Mouse (Mus musculus): ENCODE measurements around the gene Prkg2. TPM values are rescaled to one million over a fixed set of nuclear protein-coding genes. Genes with fewer than 3 reads are reported as not detected.

The Prkg2 gene
- polyA plus RNA-seq, 1 experiment from 2014 or later = 3.0 TPM

DNA sequence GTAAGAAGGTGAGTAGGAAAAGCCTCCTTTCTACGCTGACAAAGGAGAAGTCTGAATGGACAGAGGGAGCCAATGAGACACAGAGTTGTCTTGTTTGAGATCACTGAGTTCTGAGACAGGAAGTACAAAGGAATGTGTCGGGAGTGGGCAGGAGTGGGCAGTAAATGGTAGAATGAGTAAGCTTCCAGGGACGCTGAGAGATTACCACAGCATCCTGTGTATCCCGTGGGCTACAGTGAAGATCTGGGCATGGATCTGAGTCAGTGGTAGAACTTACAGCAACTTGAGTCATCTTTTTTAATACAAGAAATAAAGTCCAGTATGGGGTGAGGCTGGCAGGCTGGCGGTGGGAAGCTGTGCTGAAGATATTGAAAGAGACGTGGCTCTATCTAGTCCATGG, 93.4 kb downstream of the Prkg2 start:
- WGBS = 65% methylated on average over 6 of the region's 6 CpGs
- ATAC-seq (ENCODE audit: low read depth) (no peak), DNase-seq (ENCODE audit: low spot score) (no peak)
- no peak overlapping the region for H3K4me3 ChIP-seq (ENCODE audit: low read depth, low read length)
- H3K4me1 ChIP-seq (ENCODE audit: control insufficient read depth, insufficient read depth, low read length) = no peaks in the 10 kb centered on the region
- no peaks in the 10 kb centered on the region for H3K36me3 ChIP-seq (ENCODE audit: control insufficient read depth, insufficient read depth, low read length)
- no peaks in the 10 kb centered on the region for H3K9me3 ChIP-seq (ENCODE audit: control insufficient read depth, low read length)
- no peaks in the 10 kb centered on the region for H3K27me3 ChIP-seq (replicated peaks; ENCODE audit: control insufficient read depth, insufficient read depth, low read length)
- no peak overlapping the region for H3K27ac ChIP-seq (replicated peaks; ENCODE audit: low read depth, low read length)
- no peak overlapping the region for H3K4me2 ChIP-seq (ENCODE audit: low read depth, low read length)
- H3K9ac ChIP-seq (ENCODE audit: low read depth, low read length) = no peak overlapping the region

DNA sequence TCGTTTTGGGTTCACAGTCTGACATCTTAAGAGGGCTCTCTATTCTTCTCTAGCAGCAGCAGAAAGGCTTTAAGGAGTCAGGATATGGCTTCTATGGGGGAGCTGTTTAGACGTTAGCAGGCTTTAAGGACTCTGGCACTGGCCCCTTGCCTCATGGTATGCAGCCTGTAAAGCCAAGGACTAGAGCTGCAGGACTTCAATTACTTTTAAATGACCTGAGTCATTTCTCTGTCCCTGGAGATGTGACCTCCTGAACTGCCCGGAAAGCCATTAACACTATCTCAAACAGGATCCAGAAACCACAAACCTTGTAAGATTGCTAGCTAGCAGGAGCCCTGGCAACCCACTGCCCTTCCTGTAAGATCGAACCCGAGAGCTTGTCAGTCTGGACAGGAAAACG, 96.4 kb downstream of the Prkg2 start:
- Histone ChIP-seq H3K4me2 (ENCODE audit: low read depth, low read length) (no peak overlapping the region), H3K36me3 (ENCODE audit: control insufficient read depth, insufficient read depth, low read length) (no peaks in the 10 kb centered on the region), H3K27ac (replicated peaks; ENCODE audit: low read depth, low read length) (no peak overlapping the region), H3K9me3 (ENCODE audit: control insufficient read depth, low read length) (no peaks in the 10 kb centered on the region), H3K9ac (ENCODE audit: low read depth, low read length) (no peak overlapping the region), H3K4me1 (ENCODE audit: control insufficient read depth, insufficient read depth, low read length) (no peaks in the 10 kb centered on the region), H3K27me3 (replicated peaks; ENCODE audit: control insufficient read depth, insufficient read depth, low read length) (no peaks in the 10 kb centered on the region), H3K4me3 (ENCODE audit: low read depth, low read length) (no peak overlapping the region)
- 13% methylated on average over 6 of the region's 6 CpGs for WGBS
- no peak for DNase-seq (ENCODE audit: low spot score)
- ATAC-seq (ENCODE audit: low read depth) = no peak

DNA sequence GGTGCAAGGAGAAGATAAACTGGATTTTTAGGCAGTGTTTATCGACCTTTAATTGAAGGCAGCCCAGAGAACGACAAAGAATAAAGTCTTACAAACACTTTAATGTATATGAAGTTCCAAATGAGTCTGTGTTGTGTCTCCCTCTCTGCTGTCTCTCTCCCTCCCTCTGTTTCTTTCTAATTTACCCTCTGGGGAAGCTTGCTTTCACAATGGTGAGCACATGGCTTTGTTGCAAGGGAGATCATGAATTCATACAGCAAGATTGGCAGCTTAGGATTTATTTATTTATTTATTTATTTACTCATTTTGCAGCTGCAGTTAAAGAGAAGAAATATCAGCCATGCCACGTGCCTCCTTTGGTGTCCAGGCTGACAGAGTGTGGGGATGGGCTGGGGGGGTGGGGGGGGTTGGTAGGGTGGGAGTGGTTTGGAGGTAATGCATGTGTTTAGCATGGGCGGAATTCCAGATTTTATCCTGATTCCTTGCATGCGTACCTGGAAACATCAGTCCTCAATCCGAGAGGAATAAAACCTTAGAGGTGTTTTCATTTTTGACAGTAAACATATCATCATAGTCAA, 97.4 kb downstream of the Prkg2 start:
- Histone ChIP-seq H3K4me2 (ENCODE audit: low read depth, low read length) (no peak overlapping the region), H3K9me3 (ENCODE audit: control insufficient read depth, low read length) (no peaks in the 10 kb centered on the region), H3K4me1 (ENCODE audit: control insufficient read depth, insufficient read depth, low read length) (no peaks in the 10 kb centered on the region), H3K36me3 (ENCODE audit: control insufficient read depth, insufficient read depth, low read length) (no peaks in the 10 kb centered on the region), H3K27me3 (replicated peaks; ENCODE audit: control insufficient read depth, insufficient read depth, low read length) (no peaks in the 10 kb centered on the region), H3K27ac (replicated peaks; ENCODE audit: low read depth, low read length) (no peak overlapping the region), H3K4me3 (ENCODE audit: low read depth, low read length) (no peak overlapping the region), H3K9ac (ENCODE audit: low read depth, low read length) (no peak overlapping the region)
- DNase-seq (ENCODE audit: low spot score) = no peak
- ATAC-seq (ENCODE audit: low read depth) = no peak
- 68% methylated on average over 6 of the region's 6 CpGs for WGBS

DNA sequence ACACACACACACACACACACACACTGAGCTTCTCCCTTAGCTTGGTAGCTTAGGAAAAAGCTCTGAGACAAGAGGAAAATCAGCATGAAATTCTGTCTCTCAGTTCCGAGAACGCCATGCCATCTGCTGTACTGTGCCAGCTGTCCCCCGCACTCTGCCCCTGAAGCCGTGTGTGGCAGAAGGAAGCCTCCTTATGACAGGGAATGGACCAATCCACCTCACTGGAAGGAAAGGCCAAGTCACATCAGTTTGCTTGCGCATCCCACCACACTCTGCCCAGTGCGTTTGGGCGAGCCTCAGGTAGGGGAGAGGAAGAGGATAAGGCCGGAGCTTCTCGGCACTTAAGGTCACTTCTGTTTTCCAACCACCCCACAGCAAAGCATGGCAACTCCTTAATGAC, 98.0 kb downstream of the Prkg2 start:
- no peaks in the 10 kb centered on the region for H3K27me3 ChIP-seq (replicated peaks; ENCODE audit: control insufficient read depth, insufficient read depth, low read length)
- no peak overlapping the region for H3K27ac ChIP-seq (replicated peaks; ENCODE audit: low read depth, low read length)
- 81% methylated on average over 9 of the region's 9 CpGs for WGBS
- no peaks in the 10 kb centered on the region for H3K9me3 ChIP-seq (ENCODE audit: control insufficient read depth, low read length)
- DNase-seq (ENCODE audit: low spot score) (no peak), ATAC-seq (ENCODE audit: low read depth) (no peak; the same call in 1 of the 2 replicates)
- H3K4me1 ChIP-seq (ENCODE audit: control insufficient read depth, insufficient read depth, low read length) = no peaks in the 10 kb centered on the region
- H3K4me3 ChIP-seq (ENCODE audit: low read depth, low read length) = no peak overlapping the region
- no peaks in the 10 kb centered on the region for H3K36me3 ChIP-seq (ENCODE audit: control insufficient read depth, insufficient read depth, low read length)
- H3K9ac ChIP-seq (ENCODE audit: low read depth, low read length) = no peak overlapping the region
- no peak overlapping the region for H3K4me2 ChIP-seq (ENCODE audit: low read depth, low read length)

DNA sequence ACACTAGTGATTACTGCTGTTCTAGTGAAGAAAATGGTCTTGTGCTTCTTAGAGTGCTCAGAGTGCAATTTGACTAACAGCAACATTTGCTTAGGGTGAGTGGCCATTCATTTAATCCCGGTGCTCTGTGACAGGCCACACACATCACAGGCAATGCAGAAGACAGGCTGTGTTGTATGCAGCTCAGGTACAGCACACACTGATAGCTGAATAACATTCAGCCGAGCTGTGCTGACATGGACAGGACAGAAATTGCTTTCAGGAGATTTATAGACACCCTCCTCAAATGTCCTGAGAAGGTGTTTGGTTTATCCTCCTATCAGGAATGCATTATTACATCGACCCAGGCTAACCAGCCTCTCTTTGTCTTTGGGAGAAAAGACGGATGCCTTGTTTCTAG, 99.3 kb downstream of the Prkg2 start:
- no peak for ATAC-seq (ENCODE audit: low read depth)

DNA sequence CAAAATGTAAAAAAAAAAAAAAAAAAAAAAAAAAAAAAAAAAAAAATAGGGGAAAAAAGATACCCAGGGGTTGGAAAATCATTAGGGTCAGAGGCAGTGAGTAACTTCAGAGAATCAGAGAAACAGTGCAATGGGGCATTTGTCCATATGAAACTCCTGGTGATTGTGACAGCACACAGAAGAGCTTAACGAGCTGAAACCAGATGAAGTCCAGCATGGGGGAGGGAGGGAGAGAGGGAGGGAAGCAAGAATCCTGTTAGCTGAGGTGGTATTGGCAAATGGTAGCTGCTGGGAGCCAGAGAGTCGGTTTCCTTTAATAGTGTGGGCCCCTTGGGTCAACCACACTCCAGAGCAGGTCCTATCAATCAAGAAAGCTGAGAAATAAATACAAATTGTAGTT, 100.5 kb downstream of the Prkg2 start:
- H3K4me2 ChIP-seq (ENCODE audit: low read depth, low read length) = no peak overlapping the region
- no peak overlapping the region for H3K4me3 ChIP-seq (ENCODE audit: low read depth, low read length)
- H3K27me3 ChIP-seq (replicated peaks; ENCODE audit: control insufficient read depth, insufficient read depth, low read length) = no peaks in the 10 kb centered on the region
- no peaks in the 10 kb centered on the region for H3K36me3 ChIP-seq (ENCODE audit: control insufficient read depth, insufficient read depth, low read length)
- 31% methylated on average over 2 of the region's 2 CpGs for WGBS
- no peak for ATAC-seq (ENCODE audit: low read depth)
- no peak for DNase-seq (ENCODE audit: low spot score)
- H3K4me1 ChIP-seq (ENCODE audit: control insufficient read depth, insufficient read depth, low read length) = no peaks in the 10 kb centered on the region
- no peak overlapping the region for H3K9ac ChIP-seq (ENCODE audit: low read depth, low read length)
- no peak overlapping the region for H3K27ac ChIP-seq (replicated peaks; ENCODE audit: low read depth, low read length)
- no peaks in the 10 kb centered on the region for H3K9me3 ChIP-seq (ENCODE audit: control insufficient read depth, low read length)

More for the DNA sequence above, 99.3 kb downstream of the Prkg2 start:
- Histone ChIP-seq H3K9ac (ENCODE audit: low read depth, low read length) (no peak overlapping the region), H3K27me3 (replicated peaks; ENCODE audit: control insufficient read depth, insufficient read depth, low read length) (no peaks in the 10 kb centered on the region), H3K27ac (replicated peaks; ENCODE audit: low read depth, low read length) (no peak overlapping the region), H3K4me2 (ENCODE audit: low read depth, low read length) (no peak overlapping the region), H3K4me3 (ENCODE audit: low read depth, low read length) (no peak overlapping the region), H3K4me1 (ENCODE audit: control insufficient read depth, insufficient read depth, low read length) (no peaks in the 10 kb centered on the region), H3K36me3 (ENCODE audit: control insufficient read depth, insufficient read depth, low read length) (no peaks in the 10 kb centered on the region), H3K9me3 (ENCODE audit: control insufficient read depth, low read length) (no peaks in the 10 kb centered on the region)
- 68% methylated on average over 4 of the region's 4 CpGs for WGBS
- no peak for DNase-seq (ENCODE audit: low spot score)

DNA sequence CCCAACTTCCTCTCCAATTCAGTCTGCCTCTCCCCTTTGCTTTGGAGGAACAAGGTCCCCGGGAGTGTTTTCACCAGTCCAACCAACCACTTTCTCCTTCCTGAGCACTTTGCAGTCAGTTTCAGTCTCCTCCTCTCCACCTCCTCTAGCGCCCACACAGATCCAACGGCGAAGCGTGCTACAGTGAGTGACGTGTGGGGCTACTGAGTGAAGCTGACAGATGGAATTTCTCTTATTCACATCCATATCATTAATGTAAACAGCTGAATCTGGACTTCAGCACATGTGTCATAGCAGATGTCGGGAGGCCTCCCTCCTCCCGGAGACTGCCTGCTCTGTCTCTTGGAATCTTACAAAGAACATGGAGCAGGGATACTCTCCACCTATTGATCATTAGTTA, 101.2 kb downstream of the Prkg2 start:
- H3K4me3 ChIP-seq (ENCODE audit: low read depth, low read length) = no peak overlapping the region
- H3K27ac ChIP-seq (replicated peaks; ENCODE audit: low read depth, low read length) = no peak overlapping the region
- H3K4me1 ChIP-seq (ENCODE audit: control insufficient read depth, insufficient read depth, low read length) = no peaks in the 10 kb centered on the region
- H3K27me3 ChIP-seq (replicated peaks; ENCODE audit: control insufficient read depth, insufficient read depth, low read length) = no peaks in the 10 kb centered on the region
- no peak overlapping the region for H3K9ac ChIP-seq (ENCODE audit: low read depth, low read length)
- no peak overlapping the region for H3K4me2 ChIP-seq (ENCODE audit: low read depth, low read length)
- H3K36me3 ChIP-seq (ENCODE audit: control insufficient read depth, insufficient read depth, low read length) = no peaks in the 10 kb centered on the region
- WGBS = 41% methylated on average over 8 of the region's 8 CpGs
- no peaks in the 10 kb centered on the region for H3K9me3 ChIP-seq (ENCODE audit: control insufficient read depth, low read length)
- ATAC-seq (ENCODE audit: low read depth) = peak; percentile 79; the same call in 1 of the 2 replicates
- DNase-seq (ENCODE audit: low spot score) = peak; percentile 70

DNA sequence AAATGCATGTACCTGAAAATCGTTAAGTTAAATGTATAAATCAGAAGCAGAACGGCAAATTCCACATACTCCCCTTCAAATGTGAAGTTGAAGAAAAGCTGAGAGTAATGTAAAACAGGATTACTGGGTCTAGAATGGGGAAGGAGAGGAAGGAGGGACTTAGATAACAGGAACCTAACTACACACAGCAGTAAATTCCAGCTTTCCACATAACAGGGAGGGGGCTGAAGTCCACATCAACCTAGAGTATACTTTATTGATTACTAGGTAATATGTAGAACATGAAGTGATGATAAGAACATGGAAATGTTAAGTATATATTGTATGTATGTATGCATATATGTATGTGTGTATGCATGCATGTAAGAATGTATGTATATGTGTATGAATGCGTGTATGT, 114.2 kb downstream of the Prkg2 start:
- Histone ChIP-seq H3K27me3 (replicated peaks; ENCODE audit: control insufficient read depth, insufficient read depth, low read length) (no peaks in the 10 kb centered on the region), H3K27ac (replicated peaks; ENCODE audit: low read depth, low read length) (no peak overlapping the region), H3K4me1 (ENCODE audit: control insufficient read depth, insufficient read depth, low read length) (no peaks in the 10 kb centered on the region), H3K4me3 (ENCODE audit: low read depth, low read length) (no peak overlapping the region), H3K9me3 (ENCODE audit: control insufficient read depth, low read length) (no peaks in the 10 kb centered on the region), H3K9ac (ENCODE audit: low read depth, low read length) (no peak overlapping the region), H3K36me3 (ENCODE audit: control insufficient read depth, insufficient read depth, low read length) (no peaks in the 10 kb centered on the region), H3K4me2 (ENCODE audit: low read depth, low read length) (no peak overlapping the region)
- DNase-seq (ENCODE audit: low spot score) = no peak
- ATAC-seq (ENCODE audit: low read depth) = no peak
- 79% methylated on average over 3 of the region's 3 CpGs for WGBS

DNA sequence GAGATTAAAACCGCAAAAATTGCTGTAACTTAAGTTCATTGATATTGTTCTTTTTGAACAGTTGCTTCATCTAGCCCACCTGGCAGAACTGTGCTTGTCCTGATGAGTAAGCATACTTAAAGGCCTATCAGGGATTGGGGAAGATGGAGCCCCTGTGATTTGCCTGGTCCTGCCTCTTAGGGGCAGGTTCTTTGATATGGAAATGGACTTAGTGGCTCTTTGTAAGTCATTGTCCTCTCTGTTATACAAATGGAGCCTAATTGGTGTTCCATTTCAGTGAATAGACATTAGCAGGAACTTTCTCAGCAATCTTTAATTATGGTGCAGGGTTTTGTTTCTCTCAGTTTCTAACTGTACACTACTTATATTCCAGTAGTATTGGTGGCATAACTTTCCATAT, 115.5 kb downstream of the Prkg2 start:
- Histone ChIP-seq H3K27me3 (replicated peaks; ENCODE audit: control insufficient read depth, insufficient read depth, low read length) (no peaks in the 10 kb centered on the region), H3K36me3 (ENCODE audit: control insufficient read depth, insufficient read depth, low read length) (no peaks in the 10 kb centered on the region), H3K4me3 (ENCODE audit: low read depth, low read length) (no peak overlapping the region), H3K27ac (replicated peaks; ENCODE audit: low read depth, low read length) (no peak overlapping the region), H3K4me2 (ENCODE audit: low read depth, low read length) (no peak overlapping the region), H3K9me3 (ENCODE audit: control insufficient read depth, low read length) (no peaks in the 10 kb centered on the region), H3K4me1 (ENCODE audit: control insufficient read depth, insufficient read depth, low read length) (no peaks in the 10 kb centered on the region), H3K9ac (ENCODE audit: low read depth, low read length) (no peak overlapping the region)
- 72% methylated on average over 1 of the region's 1 CpGs for WGBS
- no peak for ATAC-seq (ENCODE audit: low read depth)
- no peak for DNase-seq (ENCODE audit: low spot score)

Data from embryonic facial prominence, embryonic 14.5 days (tissue).